Mouse (Mus musculus): ENCODE data around the gene Apex1. TPM values are rescaled to one million over a fixed set of nuclear protein-coding genes. Genes with fewer than 3 reads are reported as not detected.
"Not testable (repeated sequence)": the region's sequence is repeated elsewhere in the genome, so short reads cannot be mapped to it uniquely, and the experiment has no call there.

Apex1 gene
- total RNA-seq (2021) = 10 to 100 TPM; 54.7 to 80.9 TPM
- 20.9 and 27.1 TPM in 2 replicates for polyA plus RNA-seq (2012; rRNA removed)
- long read RNA-seq, transcript Apex1-204 (4 exons, 935 nt) = minor isoform, 7 of 59 reads
- long read RNA-seq, transcript Apex1-201 (5 exons, 1,239 nt) = major isoform, 45 of 59 reads
- long read RNA-seq, partial matches to known transcripts = 1 of 59 reads
- long read RNA-seq, other reads (novel, unspliced or antisense) = 2 of 59 reads

- peak; percentile 97 for DNase-seq
These were observed at the start of gene Apex1, which contains the start of gene Osgep for GRCm38 (mm10) chr14:50924281-50925064. Gene Apex1, plus strand, starts transcription at chr14:50924968. Gene Osgep, minus strand, starts transcription at chr14:50924893.

- DNase-seq = no peak
These were observed 49.6 kb upstream of the Apex1 start for GRCm38 (mm10) chr14:50875175-50875574.

GRCm38 (mm10) chr14:50875591-50876230, 49.1 kb upstream of the Apex1 start:
- no peak for DNase-seq

GRCm38 (mm10) chr14:50876236-50876950, 48.4 kb upstream of the Apex1 start:
- DNase-seq = no peak

- DNase-seq = no peak
These were observed 33.1 kb upstream of the Apex1 start for GRCm38 (mm10) chr14:50891621-50892020.

GRCm38 (mm10) chr14:50892091-50892490, 32.7 kb upstream of the Apex1 start:
- DNase-seq = no peak

- peak; percentile 56 for DNase-seq
These were observed 32.0 kb upstream of the Apex1 start for GRCm38 (mm10) chr14:50892541-50893459.

- DNase-seq = no peak
These were observed 29.4 kb upstream of the Apex1 start for GRCm38 (mm10) chr14:50895407-50895806.

GRCm38 (mm10) chr14:50895985-50896746, 28.6 kb upstream of the Apex1 start:
- peak; percentile 81 for DNase-seq

- DNase-seq = peak; percentile 29
These were observed 27.9 kb upstream of the Apex1 start for GRCm38 (mm10) chr14:50896747-50897373.

- no peak for DNase-seq
These were observed 27.4 kb upstream of the Apex1 start, which contains the start of gene Klhl33 for GRCm38 (mm10) chr14:50897374-50897765. Gene Klhl33, minus strand, starts transcription at chr14:50897507.

- DNase-seq = not testable (repeated sequence)
These were observed 26.8 kb upstream of the Apex1 start for GRCm38 (mm10) chr14:50897992-50898391.

- DNase-seq = peak; percentile 57
These were observed 20.6 kb upstream of the Apex1 start for GRCm38 (mm10) chr14:50903973-50904827.

- DNase-seq = no peak
These were observed 20.0 kb upstream of the Apex1 start for GRCm38 (mm10) chr14:50904828-50905129.

GRCm38 (mm10) chr14:50905327-50905726, 19.4 kb upstream of the Apex1 start:
- not testable (repeated sequence) for DNase-seq

GRCm38 (mm10) chr14:50908126-50908525, 16.6 kb upstream of the Apex1 start:
- no peak for DNase-seq

GRCm38 (mm10) chr14:50911356-50911755, 13.4 kb upstream of the Apex1 start:
- DNase-seq = no peak

GRCm38 (mm10) chr14:50923437-50923836, 1.3 kb upstream of the Apex1 start:
- DNase-seq = not testable (repeated sequence)

Data from adrenal gland, adult 2 months (tissue).